Mouse (Mus musculus) liver, embryonic 16.5 days (tissue): ENCODE results near the gene Pjvk. TPM values are rescaled to one million over a fixed set of nuclear protein-coding genes. Genes with fewer than 3 reads are reported as not detected.

Experiments used
- ATAC-seq: fragments of 200-750 bp; cut with Nextera tagmentation; 2 replicates; pipeline ENCODE4 v1.8.0; 2017; ENCODE audit warnings: low read depth, mild to moderate bottlenecking, moderate number of reproducible peaks, moderate library complexity
- H3K27ac ChIP-seq: fragments of 300-500 bp; sonication (generic); 2 replicates; pipeline ENCODE4 v1.5.1; 2014; ENCODE audit warnings: mild to moderate bottlenecking, low read length
- H3K27me3 ChIP-seq: fragments of 300-500 bp; sonication (generic); 2 replicates; pipeline ENCODE4 v1.6.1; 2014; ENCODE audit warnings: low read depth, low read length, mixed read lengths; ENCODE audit not compliant: control insufficient read depth, insufficient read depth
- H3K36me3 ChIP-seq: fragments of 300-500 bp; sonication (generic); 2 replicates; pipeline ENCODE4 v1.6.1; 2014; ENCODE audit warnings: mild to moderate bottlenecking; ENCODE audit not compliant: control insufficient read depth, insufficient read depth
- H3K4me1 ChIP-seq: fragments of 300-500 bp; sonication (generic); 2 replicates; pipeline ENCODE4 v1.6.1; 2014; ENCODE audit warnings: low read depth, low read length, mixed read lengths; ENCODE audit not compliant: control insufficient read depth
- H3K4me2 ChIP-seq: fragments of 300-500 bp; sonication (generic); 2 replicates; pipeline ENCODE4 v1.6.1; 2014; ENCODE audit warnings: low read depth, low read length, mixed read lengths
- H3K4me3 ChIP-seq: fragments of 300-500 bp; sonication (generic); 2 replicates; pipeline ENCODE4 v1.5.1; 2014; ENCODE audit warnings: low read depth, mild to moderate bottlenecking, low read length
- H3K9ac ChIP-seq: fragments of 300-500 bp; sonication (generic); 2 replicates; pipeline ENCODE4 v1.6.1; 2014; ENCODE audit warnings: low read depth, low read length
- H3K9me3 ChIP-seq: fragments of 300-500 bp; sonication (generic); replicated peaks from 2 replicates; pipeline ENCODE4 v1.6.1; 2016; ENCODE audit warnings: low read length; ENCODE audit not compliant: control insufficient read depth
- WGBS: fragments of 180-500 bp; shearing (Covaris S2); extraction: QIAGEN DNeasy Blood & Tissue Kit; methylation state at CpG from one replicate; pipeline ENCODE4 v1.1.7; 2014; ENCODE audit not compliant: insufficient replicate concordance; 5-methylcytosine and 5-hydroxymethylcytosine counted together
- polyA plus RNA-seq: library from polyadenylated mRNA; unstranded; fragments of >200 nt; fragmentation: Nextera tagmentation; extraction: Ambion mirVana; gene quantifications from 2 replicates; pipeline ENCODE4 v1.2.1, GENCODE M21; 2015

Gene Pjvk
- polyA plus RNA-seq, 1 experiment from 2014 or later: not detected

- Histone ChIP-seq H3K27ac (no peak overlapping the region), H3K9ac (no peak overlapping the region), H3K27me3 (no peaks in the 10 kb centered on the region), H3K9me3 (no peaks in the 10 kb centered on the region), H3K4me2 (no peak overlapping the region), H3K4me3 (no peak overlapping the region), H3K36me3 (peaks cover 11% of the 10 kb centered on the region), H3K4me1 (no peaks in the 10 kb centered on the region)
- ATAC-seq: peak; percentile 19; the same call in 1 of the 2 replicates
- WGBS: 37% methylated on average over 7 of the region's 7 CpGs
These were observed 39.9 kb downstream of the Pjvk start for GRCm38 (mm10) chr2:76688162-76688561.

DNA sequence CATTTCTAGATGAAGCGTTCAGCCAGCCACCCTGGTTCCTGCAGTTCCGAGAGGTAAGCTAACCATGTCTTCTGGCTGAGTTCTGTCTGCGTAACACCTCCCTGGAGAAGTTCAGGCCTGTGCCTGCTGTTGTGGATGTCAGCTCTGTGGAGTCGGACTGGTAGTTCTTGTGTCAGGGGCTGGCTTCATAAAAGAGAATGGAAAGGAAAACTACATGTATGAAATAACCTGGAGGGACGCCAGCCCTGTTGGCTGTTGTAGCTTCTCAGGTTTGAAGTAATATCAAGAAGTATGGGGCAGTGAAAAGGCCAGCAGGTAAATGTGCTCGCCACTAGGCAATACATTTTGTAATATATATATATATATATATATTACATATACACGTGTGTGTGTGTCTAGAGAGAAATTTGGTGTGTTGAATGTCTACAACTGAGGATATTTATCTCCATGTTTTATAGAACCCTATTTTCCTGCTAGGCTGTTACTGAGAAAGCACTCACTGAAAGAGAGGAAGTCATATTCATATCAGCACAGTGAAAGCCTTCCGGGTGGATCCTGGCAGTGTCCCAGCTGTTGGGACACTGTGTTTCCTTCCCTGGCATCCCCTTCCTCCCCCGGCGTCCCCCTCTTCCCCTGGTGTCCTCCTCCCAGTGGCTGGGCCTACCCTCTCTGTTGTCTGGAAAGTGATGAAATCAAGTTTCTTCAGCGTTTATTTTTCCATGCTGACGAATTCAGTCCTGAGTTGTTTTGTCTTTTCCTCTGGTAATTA is 42.3 kb downstream of the Pjvk start:
- no peak overlapping the region for H3K9ac ChIP-seq
- no peaks in the 10 kb centered on the region for H3K27me3 ChIP-seq
- 57% methylated on average over 12 of the region's 12 CpGs for WGBS
- H3K4me1 ChIP-seq: no peaks in the 10 kb centered on the region
- peaks cover 13% of the 10 kb centered on the region for H3K36me3 ChIP-seq
- H3K9me3 ChIP-seq: no peaks in the 10 kb centered on the region
- H3K27ac ChIP-seq: no peak overlapping the region
- peak; percentile 54 for ATAC-seq
- H3K4me2 ChIP-seq: no peak overlapping the region
- no peak overlapping the region for H3K4me3 ChIP-seq

DNA sequence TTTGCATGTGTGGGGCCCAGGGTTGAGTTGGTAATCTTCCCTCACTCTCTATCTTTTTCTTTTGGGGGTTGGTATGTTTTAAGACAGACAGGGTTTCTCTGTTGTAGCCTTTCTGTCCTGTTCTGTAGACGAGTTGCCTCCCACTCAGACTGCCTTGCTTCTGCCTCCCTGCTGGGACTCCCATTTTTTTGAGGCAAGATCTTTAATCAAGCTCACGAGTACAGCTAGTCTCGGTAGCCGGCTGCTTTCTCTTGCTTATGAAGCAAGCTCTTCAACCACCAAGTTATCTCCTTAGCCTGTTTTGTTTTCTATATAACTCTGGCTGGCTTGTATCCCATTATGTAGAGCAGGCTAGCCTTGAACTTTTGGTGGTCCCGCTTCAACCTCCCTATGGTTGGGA is 45.5 kb downstream of the Pjvk start:
- Histone ChIP-seq H3K4me3 (no peak overlapping the region), H3K9me3 (no peaks in the 10 kb centered on the region), H3K36me3 (peaks cover 2% of the 10 kb centered on the region), H3K9ac (no peak overlapping the region), H3K27ac (no peak overlapping the region), H3K4me2 (no peak overlapping the region), H3K27me3 (no peaks in the 10 kb centered on the region), H3K4me1 (no peaks in the 10 kb centered on the region)
- WGBS: 71% methylated on average over 5 of the region's 5 CpGs
- ATAC-seq: no peak

GRCm38 (mm10) chr2:76695290-76695689 is 47.0 kb downstream of the Pjvk start:
- H3K36me3 ChIP-seq: peaks cover 2% of the 10 kb centered on the region
- no peak overlapping the region for H3K9ac ChIP-seq
- no peak overlapping the region for H3K4me2 ChIP-seq
- no peaks in the 10 kb centered on the region for H3K27me3 ChIP-seq
- H3K9me3 ChIP-seq: no peaks in the 10 kb centered on the region
- H3K27ac ChIP-seq: no peak overlapping the region
- no peak for ATAC-seq
- no peak overlapping the region for H3K4me3 ChIP-seq
- 46% methylated on average over 6 of the region's 6 CpGs for WGBS
- no peaks in the 10 kb centered on the region for H3K4me1 ChIP-seq

GRCm38 (mm10) chr2:76702188-76702587 is 53.9 kb downstream of the Pjvk start:
- WGBS: 76% methylated on average over 3 of the region's 3 CpGs
- H3K36me3 ChIP-seq: no peaks in the 10 kb centered on the region; the same call in 1 of the 2 replicates
- H3K27ac ChIP-seq: no peak overlapping the region
- no peak overlapping the region for H3K4me3 ChIP-seq
- no peaks in the 10 kb centered on the region for H3K4me1 ChIP-seq
- ATAC-seq: no peak
- no peaks in the 10 kb centered on the region for H3K27me3 ChIP-seq
- H3K4me2 ChIP-seq: no peak overlapping the region
- no peaks in the 10 kb centered on the region for H3K9me3 ChIP-seq
- H3K9ac ChIP-seq: no peak overlapping the region

GRCm38 (mm10) chr2:76702751-76703150 is 54.5 kb downstream of the Pjvk start:
- Histone ChIP-seq H3K9me3 (no peaks in the 10 kb centered on the region), H3K4me3 (no peak overlapping the region), H3K4me2 (no peak overlapping the region), H3K27me3 (no peaks in the 10 kb centered on the region), H3K4me1 (no peaks in the 10 kb centered on the region), H3K27ac (no peak overlapping the region), H3K9ac (no peak overlapping the region), H3K36me3 (no peaks in the 10 kb centered on the region; the same call in 1 of the 2 replicates)
- no peak for ATAC-seq
- 71% methylated on average over 5 of the region's 5 CpGs for WGBS

DNA sequence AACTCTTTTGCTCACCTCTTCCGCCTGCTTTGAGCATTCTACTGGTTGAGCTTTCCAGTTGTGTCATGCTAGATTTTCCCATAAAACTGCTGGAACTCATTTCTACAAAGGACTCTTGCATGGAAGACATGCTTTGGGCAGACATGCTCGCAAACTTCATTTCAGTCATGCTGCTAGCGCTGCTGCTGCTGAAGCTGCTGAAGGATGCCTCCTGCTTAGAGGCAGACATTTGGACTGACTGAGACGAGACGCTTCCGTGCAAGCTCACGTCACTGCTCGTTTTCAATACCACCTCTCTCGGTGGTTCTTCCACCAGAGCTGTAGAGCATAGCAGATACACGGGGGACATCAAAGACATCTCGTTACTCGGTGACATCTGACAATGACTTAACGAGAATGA is 57.4 kb downstream of the Pjvk start:
- Histone ChIP-seq H3K4me1 (no peaks in the 10 kb centered on the region), H3K4me2 (no peak overlapping the region), H3K27ac (no peak overlapping the region), H3K27me3 (no peaks in the 10 kb centered on the region), H3K36me3 (peaks cover 4% of the 10 kb centered on the region; the same call in 1 of the 2 replicates), H3K4me3 (no peak overlapping the region), H3K9ac (no peak overlapping the region), H3K9me3 (peaks cover 11% of the 10 kb centered on the region)
- whole genome bisulfite sequencing: 83% methylated on average over 13 of the region's 13 CpGs
- ATAC-seq: no peak

Other genes with a start within 250 kb of the Pjvk start
- gene Osbpl6, start 242.0 kb upstream of the Pjvk start, polyA plus RNA-seq: 0.38 and 0.40 TPM in 2 replicates
- 5.7 and 6.9 TPM in 2 replicates for gene Prkra, start 461 bp upstream of the Pjvk start, polyA plus RNA-seq
- gene Fkbp7, start 24.6 kb downstream of the Pjvk start, polyA plus RNA-seq: 4.0 and 4.4 TPM in 2 replicates
- 0.54 and 0.81 TPM in 2 replicates for gene Plekha3, start 26.8 kb downstream of the Pjvk start, polyA plus RNA-seq